Mouse (Mus musculus) embryonic fibroblast, embryonic 13.5 days (primary cell): ENCODE data around the gene Snapc3. TPM values are rescaled to one million over a fixed set of nuclear protein-coding genes. Genes with fewer than 3 reads are reported as not detected.

ENCODE experiments used
- H3K27ac ChIP-seq: 2 replicates; pipeline ENCODE4 v1.5.1; 2012; ENCODE audit warnings: low read length, control low read depth, inconsistent platforms; ENCODE audit not compliant: insufficient read depth
- H3K4me1 ChIP-seq: 2 replicates; pipeline ENCODE4 v1.6.1; 2011; ENCODE audit warnings: low read length; ENCODE audit not compliant: control insufficient read depth, insufficient read depth
- H3K4me3 ChIP-seq: 2 replicates; pipeline ENCODE4 v1.5.1; 2011; ENCODE audit warnings: mild to moderate bottlenecking, control low read depth, low read length; ENCODE audit not compliant: insufficient read depth
- CTCF ChIP-seq: IDR thresholded peaks from 2 replicates; pipeline ENCODE4 v1.5.1; 2011; ENCODE audit warnings: mild to moderate bottlenecking, control low read depth, low read length, moderate library complexity, borderline replicate concordance; ENCODE audit not compliant: insufficient read depth
- POLR2A ChIP-seq: IDR thresholded peaks from 2 replicates; pipeline ENCODE4 v1.6.1; 2011; ENCODE audit warnings: low read depth, mild to moderate bottlenecking, control low read depth, low read length, moderate library complexity
- polyA plus RNA-seq: library from polyadenylated mRNA; stranded (reverse); fragments of >200 nt; gene quantifications from 2 replicates; pipeline ENCODE4 v1.2.4, GENCODE M21; 2011; ENCODE audit warnings: low read depth; ENCODE audit not compliant: missing spikeins, insufficient read length

The Snapc3 gene
- polyA plus RNA-seq, result 32.0 and 32.8 TPM in 2 replicates

DNA sequence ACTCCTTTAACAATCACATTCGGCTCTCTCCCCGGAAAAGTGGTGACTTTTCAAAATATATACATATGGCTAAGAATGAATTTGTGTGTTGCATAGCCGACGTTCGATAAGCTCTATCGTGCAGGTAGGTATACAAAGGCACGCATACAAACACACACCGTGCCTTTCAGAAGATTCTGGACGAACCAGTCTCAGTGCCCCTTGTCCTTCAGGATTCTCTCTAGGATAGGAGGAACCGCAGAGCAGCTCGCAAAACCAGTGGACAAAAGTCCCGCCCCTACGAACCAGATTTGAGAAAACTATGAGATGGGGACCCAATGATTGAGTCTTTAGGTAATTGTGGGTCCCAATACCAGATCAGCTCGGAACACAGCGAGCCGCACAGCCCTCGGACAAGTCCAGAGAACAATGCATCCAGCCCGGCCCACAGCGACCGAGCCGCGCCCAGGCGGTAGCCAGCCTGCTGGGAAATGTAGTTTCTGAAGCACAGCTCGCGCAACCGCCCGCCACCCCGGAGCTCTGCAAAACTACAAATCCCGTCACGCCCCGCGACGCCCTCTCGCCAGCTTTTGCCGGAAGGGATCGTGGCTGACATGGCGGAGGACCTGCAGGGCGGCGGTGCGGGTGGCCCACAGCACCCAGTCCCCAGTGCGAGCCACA lies at the start of gene Snapc3:
TSS of gene Snapc3 (plus strand) at position 565 of the 660 bp plus-strand sequence.
- Histone ChIP-seq H3K27ac (peak within 1 kb of the TSS; percentile 66), H3K4me1 (peaks cover 4% of the 10 kb centered on the region; the same call in 1 of the 2 replicates), H3K4me3 (peak within 1 kb of the TSS; percentile 90)
- TF ChIP-seq POLR2A, result peak; percentile 85
- no peak for TF ChIP-seq CTCF

DNA sequence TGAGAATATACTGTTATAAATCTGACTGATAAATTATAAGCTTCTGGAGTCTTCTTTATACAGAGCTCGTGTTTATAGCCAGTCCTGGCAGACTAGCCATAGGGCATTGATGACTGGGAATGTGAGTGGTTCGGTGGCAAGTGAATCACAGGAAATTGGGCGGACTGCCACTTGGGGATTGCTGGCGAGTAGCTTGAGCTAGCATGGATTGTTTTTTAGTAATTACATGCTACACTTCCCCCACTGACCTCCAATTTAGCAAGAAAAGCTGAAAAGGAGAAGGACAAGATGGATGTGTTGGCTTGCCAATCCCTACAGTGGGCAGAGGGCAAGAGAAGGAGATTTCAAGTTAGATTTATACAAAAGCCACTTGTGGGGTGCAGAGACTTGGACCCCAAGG lies 44.1 kb upstream of the Snapc3 start:
- Histone ChIP-seq H3K4me3 (no peak overlapping the region), H3K27ac (no peak overlapping the region), H3K4me1 (peaks cover 4% of the 10 kb centered on the region; the same call in 1 of the 2 replicates)
- TF ChIP-seq POLR2A (no peak), CTCF (no peak)

DNA sequence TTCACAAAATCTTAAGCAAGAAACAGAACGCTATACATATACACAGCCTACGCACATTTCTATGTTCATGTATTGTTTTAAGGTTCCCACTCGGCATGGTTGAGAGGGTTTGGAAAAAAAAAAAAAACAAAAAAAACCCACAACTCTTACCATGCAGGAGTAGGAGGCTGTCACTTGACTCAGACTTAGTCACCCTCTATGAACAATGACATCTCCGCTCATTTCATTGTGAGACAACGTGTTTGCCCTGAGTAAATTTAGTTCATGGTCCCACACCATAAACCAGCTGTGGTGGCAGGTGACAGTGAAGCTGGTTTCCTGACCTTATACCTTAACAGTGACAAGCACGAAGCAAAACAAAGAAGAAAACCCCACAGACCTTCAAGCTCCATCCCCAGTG lies 41.9 kb upstream of the Snapc3 start:
- peaks cover 18% of the 10 kb centered on the region for H3K4me1 ChIP-seq
- TF ChIP-seq POLR2A (no peak), CTCF (no peak)
- H3K27ac ChIP-seq, result no peak overlapping the region
- no peak overlapping the region for H3K4me3 ChIP-seq

DNA sequence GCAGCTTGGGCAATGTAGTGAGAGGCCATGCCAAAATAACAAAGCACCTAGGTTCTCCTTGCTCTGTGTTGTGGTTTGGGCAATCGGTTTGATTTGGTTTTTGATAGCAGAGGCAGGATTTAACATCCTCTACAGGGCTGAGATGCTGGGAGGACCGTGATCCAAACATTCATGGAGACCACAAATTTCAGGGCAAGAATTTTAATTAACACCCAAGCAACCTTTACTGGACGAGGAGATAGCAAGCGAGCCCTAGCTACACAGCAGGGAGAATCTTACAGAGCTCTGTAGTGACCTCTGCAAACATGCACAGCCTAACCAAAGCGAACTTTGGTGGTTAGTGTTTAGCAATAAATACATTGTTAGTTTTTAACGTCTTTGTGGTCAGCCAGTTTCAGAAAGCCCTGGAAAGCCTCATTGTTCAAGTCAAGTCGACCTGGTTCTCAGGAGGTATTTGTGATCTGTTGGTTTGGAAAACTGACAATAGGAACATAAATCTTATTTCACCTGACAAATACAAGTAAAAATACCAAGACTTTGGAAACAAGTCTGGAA lies 41.0 kb upstream of the Snapc3 start:
- TF ChIP-seq CTCF (no peak), POLR2A (no peak)
- no peak overlapping the region for H3K27ac ChIP-seq
- H3K4me3 ChIP-seq, result no peak overlapping the region
- peaks cover 18% of the 10 kb centered on the region for H3K4me1 ChIP-seq

DNA sequence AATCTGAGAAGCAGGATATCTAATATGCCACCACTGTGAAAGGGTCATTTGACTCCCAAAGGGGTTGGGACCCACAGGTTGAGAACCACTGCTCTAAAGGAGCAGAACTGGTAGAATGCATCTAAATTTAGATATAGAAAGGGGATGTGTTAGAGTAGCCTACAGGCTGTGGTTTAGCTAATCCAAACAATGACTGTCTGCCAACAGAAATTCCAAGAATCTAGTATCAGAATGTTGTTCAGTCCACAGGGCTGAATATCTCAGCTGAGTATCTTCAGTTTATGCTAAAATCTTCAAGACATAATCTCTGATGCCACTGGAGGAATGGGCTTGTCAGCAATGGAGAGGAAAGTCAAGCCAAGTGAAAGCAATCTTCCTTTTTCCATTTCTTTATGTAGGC lies 38.5 kb upstream of the Snapc3 start:
- H3K27ac ChIP-seq, result peak overlapping the region; percentile 92
- TF ChIP-seq POLR2A (no peak), CTCF (no peak)
- peaks cover 16% of the 10 kb centered on the region for H3K4me1 ChIP-seq
- no peak overlapping the region for H3K4me3 ChIP-seq

DNA sequence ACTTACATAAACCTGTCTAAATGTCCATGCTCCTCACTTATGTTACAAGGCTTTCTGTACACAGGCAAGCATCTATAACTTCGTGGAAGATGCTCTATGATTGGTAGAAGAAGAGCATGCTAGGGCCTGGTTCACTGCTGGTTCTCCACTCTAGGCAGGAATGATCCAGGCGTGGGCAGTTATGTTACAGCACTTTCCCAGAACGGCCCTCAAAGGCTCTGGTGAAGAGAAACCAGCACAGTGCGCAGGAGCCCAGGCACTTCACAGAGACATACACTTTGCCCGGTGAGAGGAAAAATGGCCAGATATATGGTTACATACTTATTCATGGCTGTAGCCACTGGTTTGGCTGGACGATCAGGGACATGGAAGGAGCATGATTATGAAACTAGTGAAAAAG lies 37.8 kb upstream of the Snapc3 start:
- TF ChIP-seq POLR2A, result no peak
- Histone ChIP-seq H3K4me1 (peaks cover 16% of the 10 kb centered on the region), H3K27ac (peak overlapping the region; percentile 92), H3K4me3 (no peak overlapping the region)

DNA sequence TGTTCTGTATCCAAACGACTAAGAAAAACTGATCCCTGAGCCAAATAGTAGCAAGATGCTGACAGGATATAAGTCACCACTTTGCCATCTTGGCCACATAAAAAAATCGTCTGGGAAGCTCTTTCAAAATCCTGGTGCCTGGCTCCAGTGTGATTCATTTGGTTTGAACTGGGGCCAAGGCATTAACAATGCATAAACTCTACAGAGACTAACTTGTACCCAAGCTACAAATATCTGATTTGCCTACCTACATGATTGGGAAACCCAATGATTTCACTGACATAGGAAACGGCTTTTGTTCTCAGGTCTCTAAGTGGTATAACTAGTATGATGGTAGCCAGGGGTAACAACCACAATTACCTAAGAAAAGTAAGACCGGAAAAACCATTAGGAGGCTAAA lies 37.3 kb upstream of the Snapc3 start:
- Histone ChIP-seq H3K27ac (peak overlapping the region; percentile 92), H3K4me1 (peaks cover 16% of the 10 kb centered on the region), H3K4me3 (no peak overlapping the region)
- TF ChIP-seq POLR2A (no peak), CTCF (no peak)

DNA sequence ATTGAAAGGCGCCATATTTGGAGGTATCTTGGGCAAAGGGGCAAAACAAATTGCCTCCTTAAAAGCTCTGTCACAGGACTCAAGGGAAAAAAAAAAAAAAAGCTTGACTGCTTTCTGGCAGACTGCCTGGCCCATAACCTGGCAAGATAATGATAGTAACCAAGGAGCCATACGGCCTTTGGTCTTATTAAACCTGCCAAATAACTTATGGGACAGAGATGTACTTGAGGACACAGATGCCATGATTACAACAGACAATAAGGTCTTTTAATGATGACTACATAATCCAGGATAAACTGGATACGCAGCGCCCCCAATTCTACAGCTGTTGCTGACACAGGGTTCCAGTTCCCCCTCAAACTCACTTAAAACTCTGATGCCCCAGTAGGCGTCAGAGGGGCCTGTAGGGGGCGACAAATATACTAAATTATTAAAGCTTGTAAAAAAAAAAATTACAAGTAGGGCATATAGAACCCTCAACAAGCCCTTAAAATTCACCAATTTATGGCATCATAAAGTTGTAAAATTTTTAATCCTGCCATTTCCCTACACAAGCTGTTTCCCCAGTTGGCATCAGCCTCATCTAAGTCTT lies 33.5 kb upstream of the Snapc3 start:
- H3K4me1 ChIP-seq, result peaks cover 8% of the 10 kb centered on the region
- no peak overlapping the region for H3K27ac ChIP-seq
- no peak overlapping the region for H3K4me3 ChIP-seq
- TF ChIP-seq POLR2A (no peak), CTCF (no peak)

DNA sequence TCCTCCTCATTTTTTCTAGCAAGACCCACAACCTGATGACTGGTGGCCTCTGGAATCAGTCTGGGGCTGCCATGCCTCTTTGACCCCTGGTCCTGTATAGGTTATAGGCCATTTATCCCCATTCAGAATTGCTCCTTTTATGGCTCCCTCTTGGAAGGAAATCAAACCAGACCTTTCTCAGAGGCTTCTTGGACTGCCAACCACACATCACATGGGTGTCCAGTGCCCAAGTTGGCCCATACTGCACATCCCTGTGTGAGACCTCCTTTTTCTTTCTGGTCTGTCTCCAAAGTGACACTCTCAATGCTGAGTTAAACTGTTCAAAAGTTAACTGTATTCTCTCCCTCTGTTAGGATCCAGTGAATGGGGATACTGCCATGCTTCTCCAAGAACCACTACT lies 32.4 kb upstream of the Snapc3 start:
- Histone ChIP-seq H3K27ac (no peak overlapping the region), H3K4me3 (no peak overlapping the region), H3K4me1 (peaks cover 1% of the 10 kb centered on the region)
- TF ChIP-seq POLR2A (no peak), CTCF (no peak)

DNA sequence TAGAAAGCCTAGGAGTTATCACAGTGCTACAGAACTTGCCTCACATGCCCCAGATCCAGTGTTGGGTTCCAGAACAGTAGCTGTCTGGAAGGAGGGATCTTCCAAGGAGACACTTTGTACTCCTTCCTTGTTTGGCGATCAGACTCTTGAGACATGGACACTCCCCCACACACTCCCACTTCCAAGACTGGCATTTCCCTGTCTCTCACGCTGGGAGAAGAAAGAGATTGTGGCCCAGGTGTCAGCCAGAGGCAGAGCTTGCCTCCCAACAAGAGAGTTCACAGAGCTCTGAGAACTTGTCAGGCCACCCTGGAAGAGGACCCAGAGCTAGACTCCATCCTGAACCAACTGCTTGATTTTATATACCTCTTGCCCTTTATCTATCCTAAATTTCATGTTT lies 27.0 kb upstream of the Snapc3 start:
- no peaks in the 10 kb centered on the region for H3K4me1 ChIP-seq
- H3K27ac ChIP-seq, result no peak overlapping the region
- no peak overlapping the region for H3K4me3 ChIP-seq
- TF ChIP-seq CTCF (no peak), POLR2A (no peak)
